Mouse (Mus musculus): ENCODE measurements around the gene Zfp804b. TPM values are rescaled to one million over a fixed set of nuclear protein-coding genes. Genes with fewer than 3 reads are reported as not detected.

Zfp804b gene
- total RNA-seq (2023), result not detected

GRCm38 (mm10) chr5:7344145-7345010, at the start of gene Zfp804b:
Zfp804b (minus strand) TSS chr5:7344756.

GRCm38 (mm10) chr5:7303819-7304218, 40.7 kb downstream of the Zfp804b start, which contains the start of gene Tex47:
Tex47 (plus strand) TSS chr5:7304119.

Other genes with a start within 250 kb of the Zfp804b start
- gene Tex47, start 40.6 kb downstream of the Zfp804b start, total RNA-seq (2023), result not detected

Measured in neutrophil, adult 83 days (primary cell).